Mouse (Mus musculus) stomach, postnatal 0 days (tissue): ENCODE results near the gene Maats1.

Experiments
- CTCF ChIP-seq: IDR thresholded peaks from 2 replicates; pipeline ENCODE4 v1.5.1; 2016; ENCODE audit warnings: antibody characterized with exemption, low read depth, mild to moderate bottlenecking, moderate library complexity
- EP300 ChIP-seq: optimal IDR thresholded peaks from 2 replicates; pipeline ENCODE3; 2016; ENCODE audit warnings: antibody characterized with exemption

GRCm38 (mm10) chr16:38324311-38324710 is 17.6 kb downstream of the Maats1 start:
- TF ChIP-seq CTCF (no peak), EP300 (no peak)
